Mouse (Mus musculus): ENCODE measurements around the gene Wdr64.

GRCm38 (mm10) chr1:175691686-175692245 lies 6.6 kb upstream of the Wdr64 start:
- TF ChIP-seq CTCF (IDR thresholded peaks at IDR 0.05) (no peak), EP300 (IDR thresholded peaks at IDR 0.05; ENCODE audit: insufficient read depth, low read depth, low read length) (no peak)

Measured in heart, adult 2 months (tissue).